Mouse (Mus musculus) adrenal gland, postnatal 25 days (tissue): ENCODE data around the gene F3. TPM values are rescaled to one million over a fixed set of nuclear protein-coding genes. Genes with fewer than 3 reads are reported as not detected.
A peak's percentile ranks its signal among the peaks of the same experiment; 100 is the strongest.

ENCODE experiments used
- DNase-seq: peaks from one replicate; pipeline ENCODE4 v3.0.0; 2021; ENCODE audit warnings: mixed read lengths
- long read RNA-seq: library from polyadenylated mRNA; stranded (forward); transcript quantifications from one replicate; pipeline ENCODE4 v2.0.0, GENCODE M21; 2021
- total RNA-seq: library from RNA; stranded (reverse); gene quantifications from 2 replicates; pipeline ENCODE4 v1.2.3, GENCODE M21; 2021

Gene F3
- total RNA-seq = 9.1 and 10.0 TPM in 2 replicates
- long read RNA-seq, transcript F3-201 (6 exons, 1,872 nt) = major isoform, 12 of 13 reads
- long read RNA-seq, partial matches to known transcripts = 0 of 13 reads
- long read RNA-seq, other reads (novel, unspliced or antisense) = 1 of 13 reads

DNA sequence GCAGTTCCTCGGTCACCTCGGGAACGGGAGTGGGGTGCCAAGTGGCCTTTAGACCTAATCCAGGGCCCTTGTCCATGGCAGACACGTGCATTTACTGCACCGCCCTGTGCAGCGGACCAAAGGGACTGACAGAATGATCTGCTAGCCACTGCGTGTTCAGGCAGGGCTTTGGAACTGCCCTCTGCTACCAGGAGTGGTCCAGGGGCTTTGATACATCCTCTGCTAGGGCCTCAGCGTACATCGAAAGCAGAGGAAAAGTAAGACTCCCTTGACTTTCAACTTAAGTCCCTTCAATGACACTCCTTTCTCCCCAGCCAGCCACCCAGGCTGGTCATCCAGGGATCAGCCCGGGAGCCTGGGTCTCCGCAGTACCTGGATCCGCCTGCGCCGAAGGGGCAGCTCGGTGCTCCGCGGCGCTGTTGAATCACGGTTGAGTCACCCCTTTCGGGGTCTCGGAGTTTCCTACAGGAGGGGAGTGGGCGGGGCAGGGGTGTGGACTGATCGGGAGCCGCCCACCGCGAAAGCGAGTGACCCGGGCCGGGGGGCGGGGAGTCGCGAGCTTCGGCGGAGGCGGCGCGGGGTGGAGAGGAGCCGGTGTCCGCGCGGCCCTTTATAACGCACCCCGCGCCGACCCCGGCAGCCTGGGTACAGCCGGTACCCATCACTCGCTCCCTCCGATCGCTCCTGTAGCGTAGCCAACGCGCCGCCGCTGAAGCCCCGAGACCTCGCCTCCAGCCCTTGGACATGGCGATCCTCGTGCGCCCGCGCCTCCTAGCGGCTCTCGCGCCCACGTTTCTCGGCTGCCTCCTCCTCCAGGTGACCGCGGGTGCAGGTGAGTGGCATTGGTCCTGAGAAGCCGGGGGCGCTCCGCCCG, at the start of gene F3:
Gene F3, plus strand, starts transcription at position 567 of the 874 bp plus-strand sequence.
- DNase-seq = peak; percentile 81

DNA sequence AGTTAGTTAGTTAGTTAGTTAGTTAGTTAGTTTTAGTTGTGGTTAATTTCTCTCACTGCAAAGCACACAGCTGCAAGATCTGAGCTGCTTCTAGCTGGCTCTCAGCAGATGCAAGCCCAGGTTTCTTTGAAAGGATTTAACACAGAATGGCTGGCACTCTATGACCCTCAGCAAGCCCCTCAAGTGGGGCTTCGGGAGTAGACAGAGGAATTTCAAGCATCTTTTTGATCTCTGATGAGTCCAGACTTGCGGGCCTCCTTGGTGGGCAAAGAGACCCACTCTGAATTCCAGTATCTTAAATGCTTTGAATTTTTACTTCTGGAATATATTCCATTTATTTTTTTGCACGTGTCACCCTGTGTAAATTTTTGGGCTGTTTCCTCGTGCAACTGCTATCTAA, 44.4 kb upstream of the F3 start:
- DNase-seq = no peak

DNA sequence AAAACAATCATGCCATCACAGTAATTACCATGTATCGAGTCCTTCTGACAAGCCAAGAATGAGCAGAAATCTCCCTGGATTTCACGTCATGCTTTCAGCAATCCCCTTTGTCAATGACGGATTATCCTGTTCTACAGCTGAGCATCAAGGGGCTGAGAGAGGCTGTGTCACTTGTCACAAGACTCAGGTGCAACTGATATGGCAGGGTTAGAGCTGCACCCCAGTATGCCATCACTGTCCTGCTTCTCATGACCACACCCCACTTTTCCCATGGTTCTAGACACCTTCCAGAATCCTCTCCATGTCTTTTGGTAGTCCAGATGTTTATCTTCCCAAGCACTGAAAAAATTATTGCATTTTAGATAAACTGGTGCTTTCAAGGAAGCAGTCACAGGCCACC, 43.9 kb upstream of the F3 start:
- no peak for DNase-seq

DNA sequence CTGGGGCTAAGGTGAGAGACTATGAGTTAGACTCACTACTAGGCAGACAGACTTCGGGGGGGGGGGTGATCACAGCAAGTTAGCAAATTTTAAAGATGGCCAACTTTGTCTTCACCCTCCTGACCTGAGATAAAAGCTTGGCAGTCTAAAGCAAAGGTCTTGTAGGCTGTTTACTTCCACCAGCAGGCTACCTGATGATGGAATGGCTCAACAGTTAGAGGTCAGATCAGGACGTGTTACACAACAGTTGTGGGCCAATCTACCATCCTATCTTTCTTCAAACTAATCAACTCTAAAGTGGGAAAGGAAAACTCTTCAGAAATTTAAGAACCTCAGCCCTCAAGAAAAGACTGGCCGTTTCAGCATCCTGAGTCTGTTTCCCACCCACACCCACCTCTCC, 43.1 kb upstream of the F3 start:
- DNase-seq = no peak

DNA sequence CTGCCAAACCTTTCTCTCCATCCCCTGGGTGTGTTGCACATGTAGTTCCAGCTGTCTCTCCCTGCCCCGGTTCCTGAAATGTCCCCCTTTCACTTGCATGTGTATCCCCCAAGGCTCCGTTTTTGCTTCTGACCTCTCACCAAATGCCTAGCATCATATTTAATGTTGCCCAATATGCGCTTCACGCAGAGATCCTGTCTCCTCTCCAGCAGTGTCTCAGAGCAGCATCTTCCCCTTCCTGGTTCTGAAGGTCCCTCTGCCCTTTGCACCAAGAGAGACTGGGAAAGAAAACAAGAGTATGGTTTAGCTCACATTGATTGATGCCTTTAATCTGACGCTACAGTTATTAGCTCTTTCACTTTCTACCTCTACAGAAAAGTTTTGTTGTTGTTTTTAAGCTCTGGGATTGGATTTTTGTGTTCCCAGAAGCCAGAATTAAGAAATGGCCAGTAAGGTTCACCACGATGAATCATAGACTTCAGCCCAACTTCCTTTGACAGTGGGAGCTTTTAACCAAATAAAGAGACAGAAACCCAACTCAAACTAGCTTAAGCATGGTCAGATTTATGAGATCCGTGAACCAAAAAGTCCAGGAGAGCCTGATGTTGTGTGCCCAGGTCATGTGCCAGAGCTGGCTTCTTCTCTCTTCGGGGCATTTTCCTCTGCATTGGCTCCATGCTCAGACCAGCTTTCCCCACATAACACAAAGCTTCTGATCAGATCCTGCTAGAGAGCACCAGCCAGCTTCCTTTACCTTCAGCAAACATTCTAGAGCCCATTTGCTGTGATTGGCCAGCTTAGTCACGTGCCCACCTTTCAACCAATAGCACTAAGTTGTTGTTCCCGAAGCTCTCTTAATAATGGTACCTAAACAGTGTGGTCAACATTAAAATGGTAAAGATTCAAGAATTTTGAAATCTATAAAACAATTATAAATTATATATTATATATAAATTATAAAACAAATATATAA, 40.6 kb upstream of the F3 start:
- DNase-seq = no peak

DNA sequence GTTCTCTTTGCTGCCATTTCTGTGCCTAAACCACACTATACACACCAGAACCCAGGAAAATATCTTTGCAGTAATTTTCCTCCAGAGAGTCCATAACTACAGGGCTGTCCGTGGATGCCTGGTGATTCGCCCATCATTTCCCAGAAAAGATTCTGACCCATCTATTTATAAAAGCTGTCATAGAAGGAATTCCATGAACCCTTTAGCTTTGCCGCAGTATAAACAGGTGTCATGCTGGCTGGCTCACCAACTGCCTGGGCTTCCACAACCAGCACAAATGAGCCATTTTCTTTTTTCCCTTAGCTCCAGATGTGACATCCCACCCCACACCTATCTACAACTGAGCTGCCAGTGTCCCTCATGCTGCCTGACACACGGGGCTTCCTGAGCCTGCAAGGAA, 38.8 kb upstream of the F3 start:
- no peak for DNase-seq

DNA sequence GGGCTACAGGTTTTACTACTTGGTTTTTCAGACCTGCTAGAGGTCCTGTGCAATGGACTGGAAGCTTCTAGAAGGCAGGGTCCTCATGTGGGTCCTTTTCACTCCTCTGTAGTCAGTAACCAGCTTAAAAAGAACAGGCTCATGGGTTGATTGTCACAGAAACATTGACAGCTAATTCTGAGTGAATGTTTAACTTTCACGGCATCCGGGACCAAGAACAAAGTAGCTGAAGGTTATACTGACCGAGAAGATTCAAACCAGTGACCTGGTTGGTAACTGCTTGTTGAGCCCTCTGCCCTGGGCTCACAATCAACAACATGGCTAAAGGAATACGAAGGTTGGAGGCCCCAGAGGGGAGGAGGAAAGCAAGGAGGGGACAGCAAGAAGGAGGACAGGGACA, 38.4 kb upstream of the F3 start:
- DNase-seq = no peak

DNA sequence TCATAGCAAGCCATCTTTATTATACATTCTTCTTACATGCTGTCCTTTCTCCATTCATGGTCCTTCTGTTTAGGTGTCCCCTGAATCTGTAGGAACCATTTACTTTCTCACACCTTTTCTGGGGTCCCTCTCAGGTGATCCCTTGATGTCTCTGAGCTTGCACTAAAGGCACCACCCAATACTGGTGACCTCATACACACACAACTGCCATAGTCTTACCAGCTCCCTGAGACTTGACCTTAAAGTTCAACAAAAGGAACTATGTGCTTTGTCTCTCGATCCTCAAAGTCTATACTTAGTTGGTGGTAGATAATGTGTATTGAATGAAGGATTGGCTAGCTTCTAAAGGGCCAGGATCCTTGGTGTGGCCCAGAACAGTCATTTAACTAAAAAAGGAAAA, 37.4 kb upstream of the F3 start:
- no peak for DNase-seq

DNA sequence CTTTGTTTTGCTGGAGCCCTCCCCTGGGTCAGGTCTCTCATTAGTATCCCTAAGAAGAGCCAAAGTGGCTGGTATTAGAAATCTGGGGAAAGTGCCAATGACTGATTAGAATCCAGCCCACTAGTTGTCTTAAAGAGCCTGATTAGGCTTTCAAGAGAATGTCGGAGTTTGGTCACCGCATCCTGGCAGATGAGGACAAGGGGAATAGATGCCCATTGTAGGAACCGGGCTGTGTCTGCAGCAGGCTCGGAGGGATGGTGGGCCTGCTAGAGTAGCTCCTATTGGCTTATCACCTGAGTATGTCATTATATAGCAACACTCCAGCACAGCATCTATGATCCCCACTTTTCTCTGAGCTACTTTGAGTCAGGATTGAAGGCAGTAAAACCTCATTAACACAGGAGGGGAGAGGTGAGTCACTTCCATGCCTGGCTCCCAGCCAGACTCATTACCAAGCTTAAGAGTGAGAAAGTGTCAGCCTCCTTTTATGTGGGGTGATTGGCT, 36.9 kb upstream of the F3 start:
- no peak for DNase-seq

DNA sequence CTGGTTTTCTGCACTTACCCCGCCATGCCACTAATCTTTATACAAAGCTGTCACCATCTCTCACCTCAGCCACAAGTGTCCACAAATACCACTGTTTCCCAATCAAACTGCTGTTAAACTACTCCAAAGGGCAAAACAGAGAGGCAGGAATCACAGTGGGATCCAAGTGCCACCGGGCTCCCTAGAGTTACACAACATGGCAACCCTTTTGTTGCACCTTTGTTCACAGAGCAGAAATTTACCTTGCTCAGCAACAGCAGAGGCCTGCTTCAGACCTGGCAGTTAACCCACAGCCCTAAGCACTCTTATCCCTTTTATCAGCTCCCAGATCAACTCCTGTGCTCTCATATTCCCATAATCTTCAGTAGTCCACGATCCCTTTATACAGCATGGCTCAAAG, 35.6 kb upstream of the F3 start:
- DNase-seq = no peak

DNA sequence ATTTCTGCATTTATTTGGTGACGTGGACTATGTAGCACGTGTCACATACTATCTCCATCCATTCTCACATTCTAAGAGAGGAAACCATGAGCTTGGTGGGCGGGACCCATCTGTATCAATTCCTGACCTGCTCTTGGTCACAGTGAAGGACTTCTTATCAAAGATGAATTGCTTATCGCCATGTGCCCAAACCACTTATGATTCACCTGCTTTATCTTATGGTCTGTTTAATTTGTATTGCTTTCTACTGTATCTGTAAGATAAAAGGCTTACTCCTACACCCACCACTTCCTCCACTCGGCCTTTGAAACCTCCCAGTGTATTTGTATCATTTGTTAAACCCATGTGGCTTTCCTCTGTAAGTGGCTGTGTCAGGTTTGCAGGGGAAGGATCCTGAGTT, 34.3 kb upstream of the F3 start:
- DNase-seq = no peak

DNA sequence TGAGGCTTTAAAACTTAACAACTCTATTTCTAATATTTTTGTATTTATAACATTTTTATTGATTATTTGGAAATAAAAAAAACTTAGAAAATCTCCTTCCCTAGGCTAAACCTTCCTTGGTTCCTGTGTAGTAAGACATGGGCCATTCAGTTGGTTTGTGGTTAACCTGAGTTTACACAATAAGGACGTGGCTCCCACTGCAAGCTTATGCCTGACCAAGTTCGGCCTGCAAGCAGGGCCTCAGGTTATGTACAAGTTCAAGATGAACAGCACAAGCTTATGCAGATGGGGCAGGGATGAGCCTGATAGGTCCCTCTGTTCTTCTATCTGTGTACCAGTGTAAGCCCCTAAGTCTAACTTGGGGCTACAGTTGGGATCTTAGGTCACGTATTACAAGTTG, 33.6 kb upstream of the F3 start:
- DNase-seq = no peak

DNA sequence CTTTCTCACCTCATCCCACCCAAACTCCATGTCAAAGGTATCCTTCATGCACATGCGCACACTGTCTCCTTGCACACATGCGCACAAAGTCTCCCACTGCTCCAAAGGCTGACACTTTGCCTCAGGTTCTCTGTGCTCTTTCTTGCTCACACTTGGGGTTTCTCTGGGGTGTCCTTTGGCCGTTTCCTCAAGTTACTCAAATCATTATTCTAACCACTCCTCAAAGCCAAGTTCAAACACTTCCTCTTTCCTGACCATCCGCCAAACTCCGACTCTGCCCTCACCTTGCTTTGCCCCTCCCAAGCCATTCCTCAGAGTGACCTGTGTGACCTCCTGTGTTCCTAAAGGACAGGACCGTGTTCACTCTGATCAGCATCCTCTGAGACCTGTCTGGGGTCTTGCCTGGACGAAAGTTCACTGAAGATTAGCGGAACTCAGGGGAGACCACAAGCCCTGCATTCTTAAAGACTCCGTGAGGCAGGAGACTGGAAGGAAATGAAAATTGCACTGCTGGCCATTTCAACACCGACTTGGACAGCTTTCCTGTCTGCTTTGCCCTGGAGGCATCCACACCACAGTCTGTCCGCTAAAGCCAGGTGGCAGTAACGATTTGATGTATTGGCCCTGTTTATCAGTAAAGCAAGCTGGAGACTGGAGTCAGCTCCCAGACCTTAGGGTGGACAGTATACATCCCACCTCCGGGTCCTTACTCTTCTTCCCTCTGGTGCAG, 30.2 kb upstream of the F3 start:
- DNase-seq = no peak

DNA sequence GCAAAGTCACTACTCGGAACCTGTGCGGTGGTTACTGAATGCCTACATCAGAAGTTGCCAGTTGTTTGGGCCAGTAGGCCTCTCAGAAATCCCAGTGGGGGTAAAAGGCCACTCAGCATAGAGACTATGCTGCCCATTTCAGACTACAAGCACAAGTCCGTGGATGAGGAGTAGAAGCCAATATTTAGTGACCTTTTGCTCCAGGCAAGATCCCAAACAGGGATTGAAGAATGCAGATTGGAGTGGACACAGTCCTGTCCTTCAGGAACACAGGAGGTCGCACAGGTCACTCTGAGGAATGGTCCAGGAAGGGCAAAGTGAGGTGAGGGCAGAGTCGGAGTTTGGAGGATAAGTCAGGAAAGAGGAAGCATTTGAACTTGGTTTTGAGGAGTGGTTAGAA, 29.6 kb upstream of the F3 start:
- no peak for DNase-seq

DNA sequence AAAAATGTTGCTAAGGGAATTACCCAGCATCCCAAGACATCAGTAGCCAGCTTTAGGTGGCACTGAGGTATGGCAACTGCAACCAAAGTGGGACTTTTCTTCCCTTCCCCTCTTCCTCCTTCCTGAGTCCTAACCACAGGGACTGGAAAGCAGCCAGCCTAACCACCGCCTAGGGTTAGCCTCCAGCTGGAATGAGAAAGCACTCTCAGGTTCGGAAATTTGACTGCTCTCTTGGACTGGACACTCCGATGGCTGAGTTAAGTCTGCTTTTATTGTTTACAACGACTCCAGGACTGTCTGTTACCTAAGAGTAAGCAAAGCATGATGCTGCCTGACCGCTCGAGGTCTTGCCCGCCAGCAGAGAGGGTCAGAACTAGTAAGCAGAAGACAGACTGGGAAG, 26.2 kb upstream of the F3 start:
- no peak for DNase-seq

DNA sequence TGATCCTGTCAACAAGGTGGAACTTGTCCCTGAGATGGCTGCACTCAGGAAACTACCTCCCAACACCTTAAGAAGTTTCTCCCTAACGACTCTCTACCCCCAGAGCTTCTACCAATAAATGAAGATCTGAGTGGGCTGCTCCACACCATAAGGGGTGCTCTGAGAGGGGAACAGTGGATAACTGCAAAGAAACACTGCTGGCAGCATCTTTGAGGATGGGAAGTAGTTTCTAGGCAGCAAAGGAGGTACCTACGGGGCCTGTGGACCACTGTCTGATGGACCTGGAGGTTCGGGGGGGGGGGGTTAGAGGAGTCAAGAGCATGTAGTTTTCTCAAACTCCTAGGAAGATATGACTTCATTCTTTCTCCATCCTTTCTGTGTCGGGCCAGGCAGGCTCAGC, 23.9 kb upstream of the F3 start:
- no peak for DNase-seq

DNA sequence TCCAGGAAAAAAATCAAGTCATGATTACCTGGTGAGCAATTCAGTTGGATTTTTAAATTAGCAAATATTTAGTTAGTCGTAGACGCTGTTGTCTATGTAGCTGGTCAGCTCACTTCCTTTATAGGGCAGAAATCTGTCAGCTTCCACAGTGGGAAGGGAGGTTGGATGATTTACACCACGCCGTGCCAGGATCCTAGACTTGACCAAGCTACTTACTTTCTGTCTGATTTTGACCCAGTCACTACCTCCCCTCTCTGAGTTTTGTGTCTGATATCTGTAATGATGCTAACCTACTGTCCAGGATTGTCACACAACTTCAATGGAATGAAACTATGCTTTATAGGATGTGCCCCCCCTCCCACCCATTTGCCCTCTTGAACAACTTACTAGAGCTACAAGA, 23.5 kb upstream of the F3 start:
- no peak for DNase-seq

DNA sequence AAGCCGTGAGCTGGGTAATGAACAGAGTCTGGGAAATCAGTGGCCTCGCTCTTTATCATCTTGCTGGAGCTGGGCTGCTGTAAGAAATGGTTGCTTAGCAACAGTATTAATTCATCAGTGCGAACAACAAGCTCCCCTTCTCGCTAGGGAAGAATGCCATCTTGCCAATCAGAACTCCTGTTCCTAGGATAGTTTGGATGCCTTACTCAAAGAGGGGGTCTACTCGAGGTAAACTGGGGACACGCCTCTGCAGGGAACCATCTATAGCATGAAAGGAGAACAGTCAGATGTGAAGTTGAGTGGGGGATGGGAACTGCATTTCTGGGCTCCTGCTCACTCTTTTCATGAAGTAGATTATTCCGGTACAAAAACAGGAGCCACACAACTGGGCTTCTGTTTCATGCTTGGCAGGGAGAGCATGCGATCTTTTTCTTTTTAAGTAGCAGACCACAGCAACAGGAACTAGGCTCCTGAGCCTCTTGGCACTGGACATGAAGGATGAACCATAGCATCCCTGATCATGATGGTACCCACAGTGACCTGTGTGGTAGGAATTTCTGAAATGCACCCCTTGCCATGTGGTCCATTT, 22.9 kb upstream of the F3 start:
- no peak for DNase-seq

DNA sequence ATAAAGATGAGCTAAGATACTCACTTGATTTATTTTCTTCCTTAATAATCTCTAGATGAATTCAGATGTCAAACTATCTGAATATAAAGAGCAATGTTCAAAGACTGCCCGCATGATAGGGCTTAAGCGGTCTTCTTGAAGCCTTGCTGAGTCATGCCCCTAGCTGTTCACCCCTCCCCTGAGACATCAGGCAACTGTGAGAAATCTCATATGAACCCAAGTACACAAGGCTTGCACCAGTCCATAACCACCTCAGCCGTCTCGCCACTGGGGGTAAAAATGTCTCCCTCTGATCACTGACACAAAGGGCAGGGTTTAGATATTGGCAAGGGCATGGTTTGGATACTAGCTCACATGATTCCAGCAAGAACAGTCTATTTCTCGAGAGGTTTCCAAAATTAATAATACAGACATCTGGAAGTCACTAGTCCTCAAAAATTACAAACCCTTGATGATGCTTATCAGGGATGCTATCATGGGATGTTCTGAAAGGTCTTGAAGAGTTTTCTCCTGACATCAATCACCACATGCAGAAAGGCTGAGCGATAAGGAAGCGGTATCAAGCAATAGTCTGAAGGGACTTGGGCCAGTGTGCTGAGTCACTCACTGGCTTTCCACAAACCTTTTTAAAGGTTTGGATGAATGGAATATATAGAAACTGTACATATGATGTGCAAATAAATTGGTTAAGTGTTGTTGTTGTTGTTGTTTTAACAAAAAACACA, 20.0 kb upstream of the F3 start:
- no peak for DNase-seq

DNA sequence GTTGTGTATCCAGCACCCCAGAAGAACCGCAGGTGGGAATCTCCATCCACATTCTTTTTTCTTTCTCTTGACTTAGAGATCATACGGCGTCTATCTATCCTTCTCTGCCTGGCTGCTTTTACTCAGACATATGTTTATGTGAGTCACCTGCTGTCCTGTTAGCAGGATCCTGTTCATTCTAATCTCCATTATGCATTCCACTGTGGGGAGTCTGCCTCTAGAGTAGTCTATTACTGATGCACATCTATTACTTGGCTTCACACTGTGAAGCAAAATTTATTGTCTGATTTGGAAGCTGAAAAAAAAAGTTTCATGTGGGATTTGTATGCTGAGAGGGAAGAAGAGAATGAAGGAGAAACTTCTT, 19.5 kb upstream of the F3 start:
- DNase-seq = no peak

DNA sequence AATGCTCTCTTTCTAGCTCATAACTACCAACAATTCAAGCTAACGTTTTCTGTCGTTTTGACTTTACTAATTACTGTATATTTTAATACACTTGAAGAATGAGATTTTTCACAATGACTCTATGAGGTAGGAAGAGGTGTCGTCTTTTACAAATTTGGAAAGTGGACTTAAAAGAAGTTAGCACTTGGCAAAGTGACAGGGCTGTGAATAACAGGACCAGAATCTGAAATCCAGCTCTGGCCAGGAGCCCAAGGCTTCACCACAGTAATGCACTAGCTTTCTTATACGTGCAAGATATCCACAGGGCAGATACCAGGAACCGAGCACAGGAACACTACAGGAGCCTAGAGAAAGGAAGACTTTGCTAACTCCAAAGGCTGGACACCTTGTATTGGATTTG, 17.2 kb upstream of the F3 start:
- DNase-seq = peak; percentile 49
